Comparison of ENCODE assay signal across 9 mouse cellular contexts in the genomic region with DNA sequence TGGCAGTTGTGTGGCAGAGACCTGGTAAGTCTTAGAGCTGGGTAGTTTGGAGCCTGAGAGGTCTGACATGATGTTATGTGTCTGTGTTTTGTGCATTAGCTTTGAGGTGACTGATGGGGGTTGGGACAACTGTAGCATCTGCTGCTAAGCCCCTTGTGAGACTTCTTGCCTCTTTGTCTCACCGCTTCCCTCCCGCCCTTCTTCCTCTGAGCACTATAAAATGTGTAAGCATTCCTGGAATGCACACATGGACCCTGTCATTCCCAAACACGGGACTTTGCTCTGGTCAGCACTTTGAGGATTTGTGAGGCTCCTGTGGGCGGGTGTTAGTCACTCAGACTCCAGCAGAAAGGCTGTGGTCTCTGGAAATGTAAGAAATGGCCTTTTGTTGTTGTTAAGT. TPM values are rescaled to one million over a fixed set of nuclear protein-coding genes. Genes with fewer than 3 reads are reported as not detected.
DNase-seq lines count a peak whose midpoint lies in the region; ATAC-seq and TF ChIP-seq lines count a peak whose summit lies in the region.
"Had no signal": no experiment of that assay in that cellular context is flagged by ENCODE, and none has a peak within 500 bp of the region (broad histone marks: within the 10 kb centered on the region; RNA-seq: fewer than 3 reads in every experiment).

No protein-coding gene starts in this region.

- no peak overlapping the region for H3K9ac ChIP-seq in heart, adult 2 months (ENCODE audit: low read depth, low read length)
- no peak overlapping the region for H3K9ac ChIP-seq in liver, embryonic 12.5 days

- H3K4me2 ChIP-seq in liver, embryonic 12.5 days, result no peak overlapping the region

- CTCF ChIA-PET in Patski (lab: Charles Lee), result interaction anchor here (0.6 to 2.3 kb wide), 7 partner anchors 21 to 402 kb away, joined by 3 to 8 read pairs (median 3); no protein-coding TSS in a partner anchor

- peaks cover 23% of the 10 kb centered on the region for H3K4me1 ChIP-seq in heart, adult 2 months (ENCODE audit: control insufficient read depth, insufficient read depth, low read length)
- peaks cover 75% of the 10 kb centered on the region for H3K4me1 ChIP-seq in liver, embryonic 12.5 days

- no peaks in the 10 kb centered on the region for H3K79me2 ChIP-seq in heart, adult 2 months (replicated peaks; ENCODE audit: control insufficient read depth, insufficient read depth, low read length)

- TF ChIP-seq CTCF in heart, adult 2 months (IDR thresholded peaks at IDR 0.05), result no peak
- no peak for TF ChIP-seq CTCF in Patski (IDR thresholded peaks at IDR 0.05)

- TF ChIP-seq EP300 in heart, adult 2 months (IDR thresholded peaks at IDR 0.05; ENCODE audit: insufficient read depth, low read depth, low read length), result no peak

- H3K27ac ChIP-seq in heart, adult 2 months, result peak overlapping the region; percentile 0; the same call in 1 of the 2 replicates
- H3K27ac ChIP-seq in liver, embryonic 12.5 days, result peak overlapping the region; percentile 57; the same call in 1 of the 2 replicates

- H3K36me3 ChIP-seq in heart, adult 2 months (ENCODE audit: control insufficient read depth, insufficient read depth, low read length), result peaks cover 5% of the 10 kb centered on the region; the same call in 1 of the 2 replicates
- no peaks in the 10 kb centered on the region; the same call in 1 of the 2 replicates for H3K36me3 ChIP-seq in liver, embryonic 12.5 days

- TF ChIP-seq POLR2A in heart, adult 2 months (IDR thresholded peaks at IDR 0.05; ENCODE audit: insufficient read depth, low read depth, low read length), result no peak

- 41% methylated on average over 4 of the region's 4 CpGs for WGBS in heart, adult 2 months
- WGBS in liver, embryonic 12.5 days (ENCODE audit: insufficient replicate concordance), result 47% methylated on average over 4 of the region's 4 CpGs

- ATAC-seq in Patski, result peak; percentile 53
- ATAC-seq in liver, embryonic 12.5 days, result no peak

- intact Hi-C loops in heart, adult 2 months (cut with DNase I), result loop anchor here (2.0 to 5.0 kb wide), 2 partner anchors 17 to 33 kb away; no protein-coding TSS in a partner anchor
- intact Hi-C loops in heart, postnatal 25 days (cut with DNase I), result loop anchor here (5.0 kb wide), 1 partner anchor 38 kb away; the partner anchor contains the start of gene Sept11

- in situ Hi-C loops in Patski (cut with MboI; ENCODE audit: low pct_unique_long_range_greater_than_20kb), result loop anchor here (5.0 kb wide), 1 partner anchor 33 kb away; no protein-coding TSS in a partner anchor

- no peaks in the 10 kb centered on the region for H3K27me3 ChIP-seq in heart, adult 2 months (ENCODE audit: control insufficient read depth, insufficient read depth, low read length)
- no peaks in the 10 kb centered on the region for H3K27me3 ChIP-seq in Patski
- H3K27me3 ChIP-seq in liver, embryonic 12.5 days (replicated peaks), result no peaks in the 10 kb centered on the region

- H3K4me3 ChIP-seq in heart, adult 2 months, result no peak overlapping the region
- H3K4me3 ChIP-seq in liver, embryonic 12.5 days, result no peak overlapping the region

- no peaks in the 10 kb centered on the region for H3K9me3 ChIP-seq in liver, embryonic 12.5 days (replicated peaks)

- DNase-seq in heart, adult 2 months, result no peak
- no peak for DNase-seq in heart, postnatal 25 days (ENCODE audit: low spot score)
- DNase-seq in Patski (ENCODE audit: low read depth, low spot score), result no peak
- peak; percentile 53 for DNase-seq in hindlimb bud, embryonic 11.5 days (ENCODE audit: extremely low spot score, low read depth, low spot score)
- no peak for DNase-seq in spleen, postnatal 4 days (ENCODE audit: low spot score in 2 of 2)
- no peak for DNase-seq in right cerebral cortex, adult 2 months (ENCODE audit: low spot score in 2 of 2)
- DNase-seq in cerebellum, postnatal 25 days, result no peak
- DNase-seq: cerebellum, adult 11 months had no signal

- POLR2A ChIA-PET in Patski (lab: Charles Lee), result interaction anchor here (0.6 to 2.1 kb wide), 4 partner anchors 9 to 102 kb away, joined by 3 to 12 read pairs (median 8); partner anchors contain the start of gene Sept11

RNA-seq across cellular contexts. Expression of gene Sept11, which starts 36.7 kb away (rescaled TPM):
- total RNA-seq in heart, adult 2 months (2021), result 10 to 100 TPM; 25.7 to 34.0 TPM
- 15.6 and 25.8 TPM in 2 replicates for polyA plus RNA-seq in heart, adult 2 months (2012; rRNA removed)
- total RNA-seq in heart, postnatal 25 days (2021), result 10 to 100 TPM; 35.0 to 35.2 TPM
- 335 TPM for polyA plus RNA-seq in Patski (2021)
- polyA plus RNA-seq in liver, embryonic 12.5 days (2016; fragmentation: Nextera tagmentation; extraction: Ambion mirVana), result 57.6 and 59.0 TPM in 2 replicates
